Mouse (Mus musculus) limb, embryonic 12.5 days (tissue): ENCODE results near the gene Nos1. TPM values are rescaled to one million over a fixed set of nuclear protein-coding genes. Genes with fewer than 3 reads are reported as not detected.

Experiments used
- ATAC-seq: fragments of 200-750 bp; cut with Nextera tagmentation; 2 replicates; pipeline ENCODE4 v1.8.0; 2017; ENCODE audit warnings: low read depth, moderate TSS enrichment; ENCODE audit not compliant: insufficient number of reproducible peaks, insufficient read depth, low FRiP score, low TSS enrichment
- H3K27ac ChIP-seq: fragments of 300-500 bp; sonication (generic); 2 replicates; pipeline ENCODE4 v1.5.1; 2016; ENCODE audit warnings: mild to moderate bottlenecking, moderate library complexity
- H3K27me3 ChIP-seq: fragments of 300-500 bp; sonication (generic); 2 replicates; pipeline ENCODE4 v1.6.1; 2016; ENCODE audit warnings: mild to moderate bottlenecking, moderate library complexity
- H3K36me3 ChIP-seq: fragments of 300-500 bp; sonication (generic); 2 replicates; pipeline ENCODE4 v1.6.1; 2016; ENCODE audit warnings: mild to moderate bottlenecking, moderate library complexity
- H3K4me1 ChIP-seq: fragments of 300-500 bp; sonication (generic); replicated peaks from 2 replicates; pipeline ENCODE4 v1.6.1; 2016
- H3K4me2 ChIP-seq: fragments of 300-500 bp; sonication (generic); 2 replicates; pipeline ENCODE4 v1.6.1; 2016; ENCODE audit warnings: mild to moderate bottlenecking, moderate library complexity
- H3K4me3 ChIP-seq: fragments of 300-500 bp; sonication (generic); replicated peaks from 2 replicates; pipeline ENCODE4 v1.5.1; 2016; ENCODE audit warnings: mild to moderate bottlenecking
- H3K9ac ChIP-seq: fragments of 300-500 bp; sonication (generic); replicated peaks from 2 replicates; pipeline ENCODE4 v1.6.1; 2016; ENCODE audit warnings: mild to moderate bottlenecking, moderate library complexity
- H3K9me3 ChIP-seq: fragments of 300-500 bp; sonication (generic); 2 replicates; pipeline ENCODE4 v1.6.1; 2016; ENCODE audit warnings: mild to moderate bottlenecking, moderate library complexity
- WGBS: fragments of 180-500 bp; shearing (Covaris S2); methylation state at CpG from one replicate; pipeline ENCODE4 v1.1.7; 2016; 5-methylcytosine and 5-hydroxymethylcytosine counted together
- polyA plus RNA-seq: library from polyadenylated mRNA; unstranded; fragments of >200 nt; fragmentation: Nextera tagmentation; extraction: Ambion mirVana; gene quantifications from 2 replicates; pipeline ENCODE4 v1.2.1, GENCODE M21; 2016

The Nos1 gene
- polyA plus RNA-seq, result 0.19 and 0.21 TPM in 2 replicates

- no peak within 1 kb of the TSS; the same call in 1 of the 2 replicates for H3K9ac ChIP-seq
- H3K36me3 ChIP-seq, result no peaks in the 10 kb centered on the region
- H3K27me3 ChIP-seq, result no peaks in the 10 kb centered on the region
- H3K4me1 ChIP-seq, result peaks cover 16% of the 10 kb centered on the region
- H3K4me3 ChIP-seq, result no peak within 1 kb of the TSS
- no peaks in the 10 kb centered on the region for H3K9me3 ChIP-seq
- ATAC-seq, result 0 out of 2 replicates have a peak, but pooled peaks have one; percentile 33
- H3K27ac ChIP-seq, result 0 out of 2 replicates have a peak within 1 kb of the TSS, but pooled peaks have one; percentile 29
- 5% methylated on average over 10 of the region's 10 CpGs for WGBS
- H3K4me2 ChIP-seq, result peak within 1 kb of the TSS; percentile 27
Observed at GRCm38 (mm10) chr5:117780681-117781080, at the start of gene Nos1. Gene Nos1, plus strand, starts transcription at chr5:117781032.

- no peak overlapping the region for H3K9ac ChIP-seq
- H3K27ac ChIP-seq, result no peak overlapping the region
- no peak for ATAC-seq
- no peaks in the 10 kb centered on the region for H3K36me3 ChIP-seq
- no peak overlapping the region for H3K4me3 ChIP-seq
- H3K4me2 ChIP-seq, result no peak overlapping the region
- H3K9me3 ChIP-seq, result no peaks in the 10 kb centered on the region
- H3K4me1 ChIP-seq, result no peaks in the 10 kb centered on the region
- no peaks in the 10 kb centered on the region for H3K27me3 ChIP-seq
- WGBS, result 78% methylated on average over 6 of the region's 6 CpGs
Observed at GRCm38 (mm10) chr5:117731311-117731710, 49.5 kb upstream of the Nos1 start.

GRCm38 (mm10) chr5:117744654-117745178 is 36.1 kb upstream of the Nos1 start:
- H3K4me3 ChIP-seq, result no peak overlapping the region
- H3K9me3 ChIP-seq, result no peaks in the 10 kb centered on the region
- no peaks in the 10 kb centered on the region for H3K36me3 ChIP-seq
- H3K27ac ChIP-seq, result no peak overlapping the region
- ATAC-seq, result no peak
- H3K4me2 ChIP-seq, result no peak overlapping the region
- no peaks in the 10 kb centered on the region for H3K27me3 ChIP-seq
- peaks cover 6% of the 10 kb centered on the region for H3K4me1 ChIP-seq
- H3K9ac ChIP-seq, result no peak overlapping the region
- WGBS, result 70% methylated on average over 11 of the region's 11 CpGs

- 15% methylated on average over 5 of the region's 5 CpGs for WGBS
- no peak overlapping the region for H3K27ac ChIP-seq
- H3K9me3 ChIP-seq, result no peaks in the 10 kb centered on the region
- H3K36me3 ChIP-seq, result no peaks in the 10 kb centered on the region
- no peak for ATAC-seq
- no peak overlapping the region for H3K9ac ChIP-seq
- no peak overlapping the region for H3K4me2 ChIP-seq
- H3K4me1 ChIP-seq, result peaks cover 6% of the 10 kb centered on the region
- H3K4me3 ChIP-seq, result no peak overlapping the region
- no peaks in the 10 kb centered on the region for H3K27me3 ChIP-seq
Observed at GRCm38 (mm10) chr5:117749353-117749752, 31.5 kb upstream of the Nos1 start.

GRCm38 (mm10) chr5:117757696-117758482 is 22.9 kb upstream of the Nos1 start:
- H3K9me3 ChIP-seq, result 0 out of 2 replicates have a peak, but pooled peaks cover 5% of the 10 kb centered on the region
- 27% methylated on average over 12 of the region's 12 CpGs for WGBS
- H3K27me3 ChIP-seq, result no peaks in the 10 kb centered on the region
- no peaks in the 10 kb centered on the region for H3K4me1 ChIP-seq
- no peak overlapping the region for H3K4me2 ChIP-seq
- no peak overlapping the region for H3K9ac ChIP-seq
- ATAC-seq, result no peak
- no peak overlapping the region for H3K27ac ChIP-seq
- H3K36me3 ChIP-seq, result no peaks in the 10 kb centered on the region
- no peak overlapping the region for H3K4me3 ChIP-seq

- Histone ChIP-seq H3K4me3 (no peak overlapping the region), H3K4me1 (no peaks in the 10 kb centered on the region), H3K27ac (no peak overlapping the region), H3K27me3 (no peaks in the 10 kb centered on the region), H3K9ac (no peak overlapping the region), H3K4me2 (no peak overlapping the region), H3K9me3 (0 out of 2 replicates have a peak, but pooled peaks cover 5% of the 10 kb centered on the region), H3K36me3 (no peaks in the 10 kb centered on the region)
- ATAC-seq, result no peak
- WGBS, result 76% methylated on average over 9 of the region's 9 CpGs
Observed at GRCm38 (mm10) chr5:117761181-117761832, 19.5 kb upstream of the Nos1 start.

- H3K27me3 ChIP-seq, result no peaks in the 10 kb centered on the region
- no peak for ATAC-seq
- H3K36me3 ChIP-seq, result no peaks in the 10 kb centered on the region
- H3K4me3 ChIP-seq, result no peak overlapping the region
- H3K4me2 ChIP-seq, result no peak overlapping the region
- 0 out of 2 replicates have a peak, but pooled peaks cover 5% of the 10 kb centered on the region for H3K9me3 ChIP-seq
- WGBS, result 86% methylated on average over 9 of the region's 9 CpGs
- H3K4me1 ChIP-seq, result no peaks in the 10 kb centered on the region
- no peak overlapping the region for H3K9ac ChIP-seq
- no peak overlapping the region for H3K27ac ChIP-seq
Observed at GRCm38 (mm10) chr5:117764496-117764895, 16.3 kb upstream of the Nos1 start.

GRCm38 (mm10) chr5:117779175-117779574 is 1.7 kb upstream of the Nos1 start:
- H3K4me1 ChIP-seq, result peaks cover 16% of the 10 kb centered on the region
- H3K9me3 ChIP-seq, result no peaks in the 10 kb centered on the region
- no peaks in the 10 kb centered on the region for H3K36me3 ChIP-seq
- H3K4me3 ChIP-seq, result no peak overlapping the region
- no peak overlapping the region for H3K9ac ChIP-seq
- no peaks in the 10 kb centered on the region for H3K27me3 ChIP-seq
- H3K27ac ChIP-seq, result no peak overlapping the region
- no peak overlapping the region for H3K4me2 ChIP-seq
- 67% methylated on average over 11 of the region's 11 CpGs for WGBS
- ATAC-seq, result no peak

- no peaks in the 10 kb centered on the region for H3K27me3 ChIP-seq
- no peak for ATAC-seq
- H3K4me1 ChIP-seq, result peaks cover 16% of the 10 kb centered on the region
- H3K4me2 ChIP-seq, result peak overlapping the region; percentile 27
- no peaks in the 10 kb centered on the region for H3K9me3 ChIP-seq
- H3K27ac ChIP-seq, result no peak overlapping the region
- H3K36me3 ChIP-seq, result no peaks in the 10 kb centered on the region
- WGBS, result 38% methylated on average over 5 of the region's 6 CpGs
- H3K9ac ChIP-seq, result no peak overlapping the region; the same call in 1 of the 2 replicates
- H3K4me3 ChIP-seq, result no peak overlapping the region
Observed at GRCm38 (mm10) chr5:117781178-117781577, 346 bp downstream of the Nos1 start.

- 66% methylated on average over 6 of the region's 6 CpGs for WGBS
- H3K4me1 ChIP-seq, result 0 out of 2 replicates have a peak, but pooled peaks cover 5% of the 10 kb centered on the region
- no peak for ATAC-seq
Observed at GRCm38 (mm10) chr5:117790071-117790470, 9.2 kb downstream of the Nos1 start.

GRCm38 (mm10) chr5:117791875-117792274 is 11.0 kb downstream of the Nos1 start:
- WGBS, result 89% methylated on average over 14 of the region's 14 CpGs

More at GRCm38 (mm10) chr5:117790071-117790470, 9.2 kb downstream of the Nos1 start:
- Histone ChIP-seq H3K27me3 (no peaks in the 10 kb centered on the region), H3K9ac (no peak overlapping the region), H3K36me3 (no peaks in the 10 kb centered on the region), H3K9me3 (peaks cover 6% of the 10 kb centered on the region; the same call in 1 of the 2 replicates), H3K4me2 (no peak overlapping the region), H3K4me3 (no peak overlapping the region), H3K27ac (no peak overlapping the region)

More at GRCm38 (mm10) chr5:117791875-117792274, 11.0 kb downstream of the Nos1 start:
- Histone ChIP-seq H3K36me3 (no peaks in the 10 kb centered on the region), H3K27me3 (no peaks in the 10 kb centered on the region; the same call in 1 of the 2 replicates), H3K4me3 (no peak overlapping the region), H3K9ac (no peak overlapping the region), H3K9me3 (peaks cover 6% of the 10 kb centered on the region; the same call in 1 of the 2 replicates), H3K27ac (no peak overlapping the region), H3K4me1 (0 out of 2 replicates have a peak, but pooled peaks cover 5% of the 10 kb centered on the region), H3K4me2 (no peak overlapping the region)
- ATAC-seq, result no peak
